Mouse (Mus musculus): ENCODE results near the gene Runx2. TPM values are rescaled to one million over a fixed set of nuclear protein-coding genes. Genes with fewer than 3 reads are reported as not detected.

Gene Runx2
- polyA plus RNA-seq, 1 experiment from 2014 or later = 14.0 TPM

GRCm38 (mm10) chr17:44611543-44611942 lies 203.1 kb downstream of the Runx2 start:
- DNase-seq (ENCODE audit: low read depth, low spot score) = no peak
- ChIA-PET CTCF (interaction anchor here (1.5 kb wide), 1 partner anchor 10 kb away, joined by 4 read pairs; no protein-coding TSS in a partner anchor), POLR2A (interaction anchor here (1.1 kb wide), 1 partner anchor 11 kb away, joined by 3 read pairs; no protein-coding TSS in a partner anchor)
- no peak for ATAC-seq
- in situ Hi-C loops (cut with MboI; ENCODE audit: low pct_unique_long_range_greater_than_20kb) = no loop called here
- H3K27me3 ChIP-seq = no peaks in the 10 kb centered on the region
- no peak for TF ChIP-seq CTCF (IDR thresholded peaks at IDR 0.05)

GRCm38 (mm10) chr17:44610828-44611227 lies 203.8 kb downstream of the Runx2 start:
- no peaks in the 10 kb centered on the region for H3K27me3 ChIP-seq
- in situ Hi-C loops (cut with MboI; ENCODE audit: low pct_unique_long_range_greater_than_20kb) = no loop called here
- TF ChIP-seq CTCF (IDR thresholded peaks at IDR 0.05) = no peak
- CTCF ChIA-PET = interaction anchor here (1.5 kb wide), 1 partner anchor 9 kb away, joined by 4 read pairs; no protein-coding TSS in a partner anchor
- POLR2A ChIA-PET = no interaction called here
- ATAC-seq (no peak), DNase-seq (ENCODE audit: low read depth, low spot score) (no peak)

- H3K27me3 ChIP-seq = no peaks in the 10 kb centered on the region
- no peak for ATAC-seq
- in situ Hi-C loops (cut with MboI; ENCODE audit: low pct_unique_long_range_greater_than_20kb) = no loop called here
- TF ChIP-seq CTCF (IDR thresholded peaks at IDR 0.05) = no peak
- CTCF ChIA-PET = interaction anchor here (1.5 kb wide), 1 partner anchor 8 kb away, joined by 4 read pairs; no protein-coding TSS in a partner anchor
- POLR2A ChIA-PET = no interaction called here
- DNase-seq (ENCODE audit: low read depth, low spot score) = no peak
These were observed 204.5 kb downstream of the Runx2 start for GRCm38 (mm10) chr17:44609897-44610641.

GRCm38 (mm10) chr17:44609356-44609755 lies 205.2 kb downstream of the Runx2 start:
- POLR2A ChIA-PET = no interaction called here
- in situ Hi-C loops (cut with MboI; ENCODE audit: low pct_unique_long_range_greater_than_20kb) = no loop called here
- H3K27me3 ChIP-seq = no peaks in the 10 kb centered on the region
- ATAC-seq = no peak
- no peak for DNase-seq (ENCODE audit: low read depth, low spot score)
- TF ChIP-seq CTCF (IDR thresholded peaks at IDR 0.05) = no peak
- CTCF ChIA-PET = no interaction called here

DNA sequence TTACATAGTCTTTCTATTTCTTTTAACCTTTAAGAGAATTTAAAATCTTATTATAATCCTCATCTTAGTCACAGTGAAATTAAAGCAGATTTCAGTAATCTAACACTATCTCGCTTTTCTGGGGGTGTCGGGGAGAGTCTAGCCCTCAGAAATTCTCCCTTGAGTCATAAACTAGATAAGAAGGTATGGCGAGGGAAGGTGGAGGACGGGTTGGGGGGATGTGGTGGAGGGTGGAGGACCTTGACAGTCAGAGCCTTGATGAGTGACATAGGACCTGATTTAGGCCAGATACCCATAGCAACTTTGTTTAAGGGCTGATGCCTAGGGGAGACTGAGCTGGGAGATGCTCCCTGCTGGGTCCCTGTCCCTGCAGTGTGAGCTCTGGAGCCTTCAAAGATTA lies 205.7 kb downstream of the Runx2 start:
- H3K27me3 ChIP-seq = no peaks in the 10 kb centered on the region
- ChIA-PET POLR2A (no interaction called here), CTCF (no interaction called here)
- ATAC-seq = no peak
- TF ChIP-seq CTCF (IDR thresholded peaks at IDR 0.05) = no peak
- in situ Hi-C loops (cut with MboI; ENCODE audit: low pct_unique_long_range_greater_than_20kb) = no loop called here
- no peak for DNase-seq (ENCODE audit: low read depth, low spot score)

DNA sequence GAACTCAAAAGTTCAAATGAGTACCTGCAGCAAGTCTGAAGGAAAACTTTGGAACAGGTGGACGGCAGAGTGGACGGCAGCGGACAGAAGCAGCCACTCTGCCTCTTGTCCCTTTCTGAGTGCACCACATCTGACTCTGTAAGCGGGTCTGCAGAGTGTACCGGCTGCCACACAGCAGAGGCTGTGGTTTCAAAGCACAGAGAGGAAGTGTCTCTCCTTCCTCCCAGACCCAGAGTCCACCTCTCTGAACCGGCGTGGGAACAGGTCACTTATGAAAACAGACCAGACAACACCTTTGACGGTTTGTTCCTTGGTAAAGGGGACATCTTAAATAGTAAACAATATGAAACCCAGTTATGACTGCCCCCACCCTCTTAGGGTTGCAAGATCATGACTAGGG lies 207.2 kb downstream of the Runx2 start:
- TF ChIP-seq CTCF (IDR thresholded peaks at IDR 0.05) = no peak
- DNase-seq (ENCODE audit: low read depth, low spot score) = no peak
- CTCF ChIA-PET = no interaction called here
- in situ Hi-C loops (cut with MboI; ENCODE audit: low pct_unique_long_range_greater_than_20kb) = no loop called here
- POLR2A ChIA-PET = no interaction called here
- ATAC-seq = no peak
- H3K27me3 ChIP-seq = no peaks in the 10 kb centered on the region

DNA sequence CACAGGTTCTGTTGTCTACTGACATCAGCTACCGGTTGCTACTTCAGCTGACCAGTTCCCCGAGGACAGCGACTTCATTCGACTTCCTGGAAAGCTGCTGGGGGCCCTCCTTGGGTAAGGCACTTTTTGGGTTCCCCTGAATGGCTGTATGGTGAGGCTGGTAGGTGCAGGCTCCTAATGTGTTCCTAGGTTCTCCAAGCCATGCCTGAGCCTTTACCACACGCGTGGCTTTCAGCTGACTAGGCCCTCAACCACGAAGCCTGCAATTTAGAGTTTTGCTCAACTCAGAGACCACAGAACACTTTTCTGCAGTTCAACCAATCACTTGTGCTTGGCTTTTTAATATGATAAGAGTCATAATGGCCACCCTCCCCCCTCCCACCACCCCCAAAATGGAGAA lies 208.4 kb downstream of the Runx2 start:
- DNase-seq (ENCODE audit: low read depth, low spot score) = no peak
- in situ Hi-C loops (cut with MboI; ENCODE audit: low pct_unique_long_range_greater_than_20kb) = no loop called here

DNA sequence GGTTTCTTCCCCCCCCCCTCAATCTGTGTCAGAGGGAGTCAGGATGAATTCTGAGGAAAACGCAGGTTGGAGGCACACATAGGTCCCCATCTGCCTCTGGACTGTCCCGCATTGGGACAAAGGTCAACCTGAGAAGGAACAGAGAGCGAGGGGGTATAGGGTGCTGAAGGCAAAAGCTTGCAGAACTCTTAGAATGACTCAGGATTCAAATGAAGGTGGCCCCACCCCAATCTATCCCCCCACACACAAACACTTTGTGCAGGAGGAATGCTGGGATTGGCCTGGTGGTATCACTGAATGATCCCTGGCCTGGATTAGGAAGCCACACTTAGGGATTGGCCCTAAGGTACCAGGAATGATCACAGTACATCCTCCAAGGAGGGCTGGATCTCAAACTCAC lies 208.8 kb downstream of the Runx2 start:
- POLR2A ChIA-PET = no interaction called here
- ATAC-seq = no peak
- in situ Hi-C loops (cut with MboI; ENCODE audit: low pct_unique_long_range_greater_than_20kb) = no loop called here
- CTCF ChIA-PET = no interaction called here
- no peak for TF ChIP-seq CTCF (IDR thresholded peaks at IDR 0.05)
- H3K27me3 ChIP-seq = no peaks in the 10 kb centered on the region
- DNase-seq (ENCODE audit: low read depth, low spot score) = no peak

More for the DNA sequence above, 208.4 kb downstream of the Runx2 start:
- TF ChIP-seq CTCF (IDR thresholded peaks at IDR 0.05) = no peak
- ATAC-seq = no peak
- no peaks in the 10 kb centered on the region for H3K27me3 ChIP-seq
- ChIA-PET CTCF (interaction anchor here (0.8 kb wide), 1 partner anchor 17 kb away, joined by 3 read pairs; no protein-coding TSS in a partner anchor), POLR2A (interaction anchor here (0.6 kb wide), 1 partner anchor 37 kb away, joined by 6 read pairs; no protein-coding TSS in a partner anchor)

- no peak for ATAC-seq
- in situ Hi-C loops (cut with MboI; ENCODE audit: low pct_unique_long_range_greater_than_20kb) = no loop called here
- no peak for DNase-seq (ENCODE audit: low read depth, low spot score)
- CTCF ChIA-PET = interaction anchor here (1.0 kb wide), 1 partner anchor 417 kb away, joined by 3 read pairs; no protein-coding TSS in a partner anchor
- no peak for TF ChIP-seq CTCF (IDR thresholded peaks at IDR 0.05)
- H3K27me3 ChIP-seq = no peaks in the 10 kb centered on the region
- POLR2A ChIA-PET = no interaction called here
These were observed 211.4 kb downstream of the Runx2 start for GRCm38 (mm10) chr17:44603170-44603569.

DNA sequence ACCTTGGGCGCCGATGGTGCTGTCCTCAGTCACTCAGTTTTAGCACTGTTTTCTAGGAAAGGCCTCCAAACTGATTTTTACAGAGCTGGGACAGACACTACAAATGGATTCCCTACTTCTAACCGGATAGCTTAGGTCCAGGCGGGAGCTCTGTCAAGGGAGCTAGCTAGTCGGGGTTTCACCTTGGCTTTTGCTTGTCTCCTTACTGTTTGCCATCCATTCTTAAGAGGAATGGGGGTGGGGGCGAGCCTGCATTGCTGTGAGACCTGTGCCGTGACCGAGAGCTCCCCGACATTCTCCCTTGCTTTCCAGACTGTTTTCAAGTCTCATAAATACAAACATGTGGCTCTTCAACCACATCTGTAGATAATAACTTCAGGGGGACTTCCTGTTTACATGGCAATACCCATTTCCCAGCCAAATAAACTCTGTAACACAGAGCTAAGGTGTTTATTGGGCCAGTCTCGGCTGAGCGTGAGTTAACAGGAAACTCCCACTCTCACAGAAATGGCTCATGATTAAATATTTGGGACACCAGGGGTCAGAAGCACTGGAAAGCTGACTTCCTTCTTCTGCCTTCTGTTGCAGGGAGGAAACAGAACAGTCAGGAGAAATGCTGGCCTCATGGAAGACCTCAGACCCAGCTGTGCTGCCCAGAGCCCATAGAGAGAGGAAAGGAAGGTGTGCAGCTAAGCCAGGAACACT lies 213.1 kb downstream of the Runx2 start:
- no peak for TF ChIP-seq CTCF (IDR thresholded peaks at IDR 0.05)
- H3K27me3 ChIP-seq = no peaks in the 10 kb centered on the region
- DNase-seq (ENCODE audit: low read depth, low spot score) (no peak), ATAC-seq (no peak)
- ChIA-PET CTCF (interaction anchor here (0.6 to 1.2 kb wide), 3 partner anchors 10 to 273 kb away, joined by 3 to 4 read pairs (median 3); no protein-coding TSS in a partner anchor), POLR2A (no interaction called here)
- in situ Hi-C loops (cut with MboI; ENCODE audit: low pct_unique_long_range_greater_than_20kb) = no loop called here

DNA sequence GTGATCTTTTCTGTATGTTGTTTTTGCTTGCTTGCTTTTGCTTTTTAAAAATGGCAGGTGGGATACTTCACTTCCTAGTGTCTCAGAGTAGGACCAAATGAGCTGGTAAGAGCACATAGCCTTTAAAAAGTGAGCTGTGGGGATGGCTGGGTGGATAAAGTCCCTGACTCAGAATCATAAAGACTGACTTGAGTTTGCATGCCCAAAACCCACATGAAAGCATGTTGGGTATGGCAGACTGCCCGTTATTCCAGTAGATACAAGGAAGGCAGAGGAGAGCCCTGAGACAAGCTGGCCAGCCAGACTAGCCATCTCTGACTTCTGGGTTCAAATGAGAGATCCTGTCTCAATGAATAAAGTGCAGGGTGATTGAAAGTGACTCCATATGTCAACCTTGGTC lies 214.7 kb downstream of the Runx2 start:
- TF ChIP-seq CTCF (IDR thresholded peaks at IDR 0.05) = no peak
- ChIA-PET POLR2A (no interaction called here), CTCF (interaction anchor here (1.1 kb wide), 1 partner anchor 11 kb away, joined by 3 read pairs; no protein-coding TSS in a partner anchor)
- H3K27me3 ChIP-seq = no peaks in the 10 kb centered on the region
- ATAC-seq (peak; percentile 57), DNase-seq (ENCODE audit: low read depth, low spot score) (no peak)
- in situ Hi-C loops (cut with MboI; ENCODE audit: low pct_unique_long_range_greater_than_20kb) = no loop called here

Data from Patski (cell line).